Mouse (Mus musculus): Measurements from ENCODE around the gene Vars. TPM values are rescaled to one million over a fixed set of nuclear protein-coding genes. Genes with fewer than 3 reads are reported as not detected.
A peak's percentile ranks its signal among the peaks of the same experiment; 100 is the strongest.
"Not testable (repeated sequence)": the region's sequence is repeated elsewhere in the genome, so short reads cannot be mapped to it uniquely, and the experiment has no call there.

The Vars gene
- polyA plus RNA-seq, 1 experiment from 2014 or later = 35.5 TPM

GRCm38 (mm10) chr17:35003022-35003838, 2.4 kb downstream of the Vars start:
- Histone ChIP-seq H3K4me1 (replicated peaks; ENCODE audit: control insufficient read depth, insufficient read depth) (peaks cover 9% of the 10 kb centered on the region), H3K4me2 (replicated peaks; ENCODE audit: low read depth) (0 out of 2 replicates have a peak overlapping the region, but pooled peaks have one; percentile 2), H3K27me3 (ENCODE audit: control insufficient read depth, insufficient read depth, low read length) (no peaks in the 10 kb centered on the region), H3K9me3 (ENCODE audit: control insufficient read depth, low read length) (no peaks in the 10 kb centered on the region), H3K27ac (replicated peaks) (no peak overlapping the region), H3K36me3 (ENCODE audit: control insufficient read depth, insufficient read depth, low read length) (peaks cover 14% of the 10 kb centered on the region), H3K9ac (ENCODE audit: low read length) (0 out of 2 replicates have a peak overlapping the region, but pooled peaks have one; percentile 27), H3K4me3 (ENCODE audit: low read depth, low read length) (no peak overlapping the region)
- DNase-seq (ENCODE audit: low spot score) (no peak), ATAC-seq (ENCODE audit: low FRiP score, low TSS enrichment) (no peak)
- WGBS = 51% methylated on average over 9 of the region's 9 CpGs
- TF ChIP-seq CTCF (IDR thresholded peaks at IDR 0.05; ENCODE audit: low read depth) (no peak), EP300 (optimal IDR thresholded peaks at IDR 0.05) (no peak)

GRCm38 (mm10) chr17:35004075-35004717, 3.4 kb downstream of the Vars start:
- 96% methylated on average over 17 of the region's 17 CpGs for WGBS
- H3K9ac ChIP-seq (ENCODE audit: low read length) = no peak overlapping the region
- DNase-seq (ENCODE audit: low spot score) (no peak), ATAC-seq (ENCODE audit: low FRiP score, low TSS enrichment) (no peak)
- H3K27me3 ChIP-seq (ENCODE audit: control insufficient read depth, insufficient read depth, low read length) = no peaks in the 10 kb centered on the region
- TF ChIP-seq EP300 (optimal IDR thresholded peaks at IDR 0.05) (no peak), CTCF (IDR thresholded peaks at IDR 0.05; ENCODE audit: low read depth) (no peak)
- H3K36me3 ChIP-seq (ENCODE audit: control insufficient read depth, insufficient read depth, low read length) = peaks cover 14% of the 10 kb centered on the region
- H3K27ac ChIP-seq (replicated peaks) = no peak overlapping the region
- H3K4me1 ChIP-seq (replicated peaks; ENCODE audit: control insufficient read depth, insufficient read depth) = peaks cover 9% of the 10 kb centered on the region
- H3K4me2 ChIP-seq (replicated peaks; ENCODE audit: low read depth) = no peak overlapping the region
- H3K9me3 ChIP-seq (ENCODE audit: control insufficient read depth, low read length) = no peaks in the 10 kb centered on the region
- no peak overlapping the region for H3K4me3 ChIP-seq (ENCODE audit: low read depth, low read length)

GRCm38 (mm10) chr17:35005158-35005557, 4.4 kb downstream of the Vars start:
- Histone ChIP-seq H3K27ac (replicated peaks) (no peak overlapping the region), H3K9me3 (ENCODE audit: control insufficient read depth, low read length) (no peaks in the 10 kb centered on the region), H3K9ac (ENCODE audit: low read length) (no peak overlapping the region), H3K27me3 (ENCODE audit: control insufficient read depth, insufficient read depth, low read length) (no peaks in the 10 kb centered on the region), H3K36me3 (ENCODE audit: control insufficient read depth, insufficient read depth, low read length) (peaks cover 14% of the 10 kb centered on the region), H3K4me1 (replicated peaks; ENCODE audit: control insufficient read depth, insufficient read depth) (peaks cover 9% of the 10 kb centered on the region), H3K4me2 (replicated peaks; ENCODE audit: low read depth) (no peak overlapping the region), H3K4me3 (ENCODE audit: low read depth, low read length) (no peak overlapping the region)
- TF ChIP-seq EP300 (optimal IDR thresholded peaks at IDR 0.05) (no peak), CTCF (IDR thresholded peaks at IDR 0.05; ENCODE audit: low read depth) (no peak)
- DNase-seq (ENCODE audit: low spot score) = no peak
- no peak for ATAC-seq (ENCODE audit: low FRiP score, low TSS enrichment)
- WGBS = 90% methylated on average over 10 of the region's 10 CpGs

DNA sequence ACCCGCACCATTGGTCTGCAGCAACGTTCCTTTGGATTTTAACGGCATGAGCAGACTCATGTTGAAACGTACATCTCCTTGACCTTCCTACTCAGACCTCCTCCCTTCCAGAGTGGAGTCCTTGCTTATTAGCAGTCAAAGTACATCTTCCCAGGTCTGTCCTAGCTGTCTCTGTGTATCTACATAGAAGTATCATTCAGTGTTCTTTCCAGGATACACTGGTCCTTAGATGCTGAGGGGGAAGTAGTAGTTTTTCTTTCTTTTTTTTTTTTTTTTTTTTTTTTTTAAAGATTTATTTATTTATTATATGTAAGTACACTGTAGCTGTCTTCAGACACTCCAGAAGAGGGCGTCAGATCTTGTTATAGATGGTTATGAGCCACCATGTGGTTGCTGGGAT, 5.1 kb downstream of the Vars start:
- WGBS = 96% methylated on average over 4 of the region's 5 CpGs
- H3K4me1 ChIP-seq (replicated peaks; ENCODE audit: control insufficient read depth, insufficient read depth); H3K27me3 ChIP-seq (ENCODE audit: control insufficient read depth, insufficient read depth, low read length); DNase-seq (ENCODE audit: low spot score); ATAC-seq (ENCODE audit: low FRiP score, low TSS enrichment); H3K9me3 ChIP-seq (ENCODE audit: control insufficient read depth, low read length); H3K4me2 ChIP-seq (replicated peaks; ENCODE audit: low read depth); H3K4me3 ChIP-seq (ENCODE audit: low read depth, low read length); H3K9ac ChIP-seq (ENCODE audit: low read length); H3K27ac ChIP-seq (replicated peaks): not testable (repeated sequence)
- peaks cover 22% of the 10 kb centered on the region for H3K36me3 ChIP-seq (ENCODE audit: control insufficient read depth, insufficient read depth, low read length)

GRCm38 (mm10) chr17:35007387-35007991, 6.7 kb downstream of the Vars start:
- H3K4me2 ChIP-seq (replicated peaks; ENCODE audit: low read depth) = no peak overlapping the region
- H3K27me3 ChIP-seq (ENCODE audit: control insufficient read depth, insufficient read depth, low read length) = no peaks in the 10 kb centered on the region
- H3K36me3 ChIP-seq (ENCODE audit: control insufficient read depth, insufficient read depth, low read length) = peaks cover 34% of the 10 kb centered on the region
- TF ChIP-seq EP300 (optimal IDR thresholded peaks at IDR 0.05) = no peak
- peak; percentile 49 for TF ChIP-seq CTCF (IDR thresholded peaks at IDR 0.05; ENCODE audit: low read depth)
- H3K4me1 ChIP-seq (replicated peaks; ENCODE audit: control insufficient read depth, insufficient read depth) = peaks cover 4% of the 10 kb centered on the region
- 95% methylated on average over 7 of the region's 7 CpGs for WGBS
- H3K27ac ChIP-seq (replicated peaks) = no peak overlapping the region
- ATAC-seq (ENCODE audit: low FRiP score, low TSS enrichment) = no peak
- no peak overlapping the region for H3K9ac ChIP-seq (ENCODE audit: low read length)
- H3K4me3 ChIP-seq (ENCODE audit: low read depth, low read length) = no peak overlapping the region
- no peaks in the 10 kb centered on the region for H3K9me3 ChIP-seq (ENCODE audit: control insufficient read depth, low read length)
- no peak for DNase-seq (ENCODE audit: low spot score)
